Mouse (Mus musculus) MEL (cell line): ENCODE data around the gene Mcub. TPM values are rescaled to one million over a fixed set of nuclear protein-coding genes. Genes with fewer than 3 reads are reported as not detected.

Experiments used
- DNase-seq: peaks from one replicate; pipeline ENCODE4 v3.0.0; 2011; ENCODE audit warnings: low read depth, low spot score
- H3K27ac ChIP-seq: 2 replicates; pipeline ENCODE4 v1.5.1; 2012; ENCODE audit warnings: low read depth, mild to moderate bottlenecking, control low read depth, low read length, moderate library complexity; ENCODE audit not compliant: control insufficient read depth
- H3K27me3 ChIP-seq, 2 experiments: fragments of 150-350 bp in 1 of 2; sonication (generic) in 1 of 2; 2 replicates each; pipeline ENCODE4 v1.6.1; 2012; ENCODE audit warnings: low read length in 2 of 2, mild to moderate bottlenecking in 2 of 2, improper control_type of control experiment in 1 of 2, moderate library complexity in 1 of 2; ENCODE audit not compliant: insufficient read depth in 2 of 2, control insufficient read depth in 1 of 2
- H3K36me3 ChIP-seq, 2 experiments: 2 replicates each; pipeline ENCODE4 v1.6.1; 2012 to 2014; ENCODE audit warnings: low read length in 2 of 2, improper control_type of control experiment in 1 of 2, inconsistent platforms in 1 of 2, mild to moderate bottlenecking in 1 of 2; ENCODE audit not compliant: insufficient read depth in 2 of 2, control insufficient read depth in 1 of 2
- H3K4me1 ChIP-seq, 2 experiments: fragments of 150-350 bp in 1 of 2; sonication (generic) in 1 of 2; 2 replicates each; pipeline ENCODE4 v1.6.1; 2012; ENCODE audit warnings: low read length in 2 of 2, improper control_type of control experiment in 1 of 2, mild to moderate bottlenecking in 1 of 2; ENCODE audit not compliant: insufficient read depth in 2 of 2, control insufficient read depth in 1 of 2
- H3K4me3 ChIP-seq, 2 experiments: fragments of 150-350 bp in 1 of 2; sonication (generic) in 1 of 2; 2 replicates each; pipeline ENCODE4 v1.5.1; 2012; ENCODE audit warnings: low read depth in 2 of 2, low read length in 2 of 2, mild to moderate bottlenecking in 2 of 2, moderate library complexity in 2 of 2, control low read depth in 1 of 2, improper control_type of control experiment in 1 of 2; ENCODE audit not compliant: control insufficient read depth in 1 of 2, insufficient read depth in 1 of 2
- H3K79me2 ChIP-seq: 2 replicates; pipeline ENCODE4 v1.6.1; 2012; ENCODE audit warnings: mild to moderate bottlenecking, low read length, moderate library complexity; ENCODE audit not compliant: control insufficient read depth, poor library complexity, insufficient read depth
- H3K9ac ChIP-seq: 2 replicates; pipeline ENCODE4 v1.6.1; 2012; ENCODE audit warnings: low read depth, mild to moderate bottlenecking, control low read depth, low read length, moderate library complexity; ENCODE audit not compliant: control insufficient read depth, poor library complexity, severe bottlenecking
- H3K9me3 ChIP-seq: fragments of 150-350 bp; sonication (generic); replicated peaks from 2 replicates; pipeline ENCODE4 v1.6.1; 2012; ENCODE audit warnings: mild to moderate bottlenecking, low read length, improper control_type of control experiment, moderate library complexity; ENCODE audit not compliant: insufficient read depth
- CHD1 ChIP-seq: IDR thresholded peaks from 2 replicates; pipeline ENCODE4 v1.6.1; 2012; ENCODE audit warnings: low read depth, mild to moderate bottlenecking, inconsistent platforms, low read length, improper control_type of control experiment
- CTCF ChIP-seq, 3 experiments: IDR thresholded peaks in 2 of 3; conservative IDR thresholded peaks in 1 of 3; 2 replicates each; pipeline ENCODE4 v1.5.1; 2011 to 2012; ENCODE audit warnings: low read length in 3 of 3, low read depth in 2 of 3, mild to moderate bottlenecking in 2 of 3, improper control_type of control experiment in 1 of 3, inconsistent platforms in 1 of 3, mixed read lengths in 1 of 3, moderate library complexity in 1 of 3; ENCODE audit not compliant: control insufficient read depth in 1 of 3, insufficient read depth in 1 of 3, poor library complexity in 1 of 3, severe bottlenecking in 1 of 3
- E2F4 ChIP-seq: IDR thresholded peaks from 2 replicates; pipeline ENCODE4 v1.6.1; 2011; ENCODE audit warnings: low read depth, low read length, improper control_type of control experiment, borderline replicate concordance
- ELF1 ChIP-seq: IDR thresholded peaks from 2 replicates; pipeline ENCODE4 v1.6.1; 2014; ENCODE audit warnings: low read depth, mild to moderate bottlenecking, inconsistent platforms, low read length, improper control_type of control experiment, moderate library complexity
- EP300 ChIP-seq, 2 experiments: IDR thresholded peaks; 2 replicates each; pipeline ENCODE4 v1.6.1; 2011; ENCODE audit warnings: improper control_type of control experiment in 2 of 2, low read length in 2 of 2, low read depth in 1 of 2, mild to moderate bottlenecking in 1 of 2
- HCFC1 ChIP-seq: IDR thresholded peaks from 2 replicates; pipeline ENCODE4 v1.6.1; 2012; ENCODE audit warnings: low read depth, mild to moderate bottlenecking, inconsistent platforms, low read length, improper control_type of control experiment, moderate library complexity
- KAT2A ChIP-seq: conservative IDR thresholded peaks from 2 replicates; pipeline ENCODE4 v1.6.1; 2012; ENCODE audit warnings: low read depth, low read length, improper control_type of control experiment, inconsistent platforms
- MAFK ChIP-seq: IDR thresholded peaks from 2 replicates; pipeline ENCODE4 v1.6.1; 2011; ENCODE audit warnings: low read depth, mild to moderate bottlenecking, low read length, improper control_type of control experiment, borderline replicate concordance
- MAZ ChIP-seq: IDR thresholded peaks from 2 replicates; pipeline ENCODE4 v1.6.1; 2012; ENCODE audit warnings: low read depth, mild to moderate bottlenecking, inconsistent platforms, low read length, improper control_type of control experiment
- MXI1 ChIP-seq: IDR thresholded peaks from 2 replicates; pipeline ENCODE4 v1.6.1; 2011; ENCODE audit warnings: mild to moderate bottlenecking, low read depth, low read length, improper control_type of control experiment
- MYB ChIP-seq: IDR thresholded peaks from 2 replicates; pipeline ENCODE4 v1.6.1; 2011; ENCODE audit warnings: mild to moderate bottlenecking, low read depth, low read length, improper control_type of control experiment
- NELFE ChIP-seq: IDR thresholded peaks from 2 replicates; pipeline ENCODE4 v1.6.1; 2011; ENCODE audit warnings: low read depth, low read length, improper control_type of control experiment
- NRF1 ChIP-seq: IDR thresholded peaks from 2 replicates; pipeline ENCODE4 v1.6.1; 2014; ENCODE audit warnings: low read depth, mild to moderate bottlenecking, inconsistent platforms, low read length, improper control_type of control experiment, moderate library complexity; ENCODE audit not compliant: poor library complexity, insufficient read depth, severe bottlenecking
- POLR2AphosphoS2 ChIP-seq: IDR thresholded peaks from 2 replicates; pipeline ENCODE4 v1.6.1; 2011; ENCODE audit warnings: low read length, improper control_type of control experiment
- POLR2AphosphoS5 ChIP-seq: IDR thresholded peaks from 2 replicates; pipeline ENCODE4 v1.6.1; 2012; ENCODE audit warnings: low read depth, borderline replicate concordance, mild to moderate bottlenecking, inconsistent platforms, low read length, moderate library complexity, mixed read lengths
- RAD21 ChIP-seq: IDR thresholded peaks from 2 replicates; pipeline ENCODE4 v1.6.1; 2011; ENCODE audit warnings: mild to moderate bottlenecking, low read depth, low read length, improper control_type of control experiment
- SMC3 ChIP-seq: IDR thresholded peaks from 2 replicates; pipeline ENCODE4 v1.6.1; 2011; ENCODE audit warnings: low read depth, low read length, improper control_type of control experiment
- TAL1 ChIP-seq: IDR thresholded peaks from 2 replicates; pipeline ENCODE4 v1.6.1; 2012; ENCODE audit warnings: mild to moderate bottlenecking, inconsistent platforms, low read length, moderate library complexity, mixed read lengths
- TBP ChIP-seq: IDR thresholded peaks from 2 replicates; pipeline ENCODE4 v1.8.0; 2011; ENCODE audit warnings: low read depth, low read length, improper control_type of control experiment
- TCF12 ChIP-seq: IDR thresholded peaks from 2 replicates; pipeline ENCODE4 v1.6.1; 2014; ENCODE audit warnings: low read depth, mild to moderate bottlenecking, inconsistent platforms, low read length, improper control_type of control experiment, moderate library complexity
- polyA plus RNA-seq, 2 experiments: library from polyadenylated mRNA; stranded (reverse) in 1 of 2; unstranded in 1 of 2; fragments of >175 nt in 1 of 2; fragments of >200 nt in 1 of 2; gene quantifications; 2 replicates each; pipeline versions ENCODE4 v1.2.1 to v1.2.4; 2012; ENCODE audit warnings: low replicate concordance in 2 of 2, low read depth in 1 of 2; ENCODE audit not compliant: insufficient read length in 2 of 2, insufficient read depth in 1 of 2, missing spikeins in 1 of 2
- total RNA-seq: library from RNA; depleted of rRNA; stranded (reverse); fragments of 300-350 nt; gene quantifications from 2 replicates; pipeline ENCODE4 v1.2.3, GENCODE M21; 2012

Gene Mcub
- total and polyA plus RNA-seq, 3 experiments, result not detected

DNA sequence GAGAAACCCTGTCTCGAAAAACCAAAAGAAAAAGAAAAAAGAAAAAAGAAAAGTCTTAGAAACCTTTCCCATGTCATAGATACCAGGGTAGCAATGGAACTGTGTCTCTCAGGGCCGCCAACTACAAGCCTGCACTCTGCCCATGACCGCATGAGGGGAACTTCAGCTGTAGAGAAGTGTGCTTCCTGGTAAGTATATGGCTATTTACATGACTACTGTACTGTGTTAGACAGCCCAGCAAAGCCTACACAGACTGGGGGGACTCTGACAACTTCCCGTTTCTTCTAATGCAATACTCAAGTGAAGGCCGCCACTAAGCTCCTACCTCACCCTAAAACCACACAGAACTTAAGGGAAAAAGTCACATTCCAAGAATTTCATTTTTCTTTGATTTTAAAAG, 14.8 kb upstream of the Mcub start:
- Histone ChIP-seq H3K79me2 (no peaks in the 10 kb centered on the region), H3K4me3 (no peak overlapping the region), H3K27me3 (no peaks in the 10 kb centered on the region), H3K9me3 (no peaks in the 10 kb centered on the region), H3K4me1 (no peaks in the 10 kb centered on the region), H3K27ac (no peak overlapping the region), H3K36me3 (peaks cover 0 to 4% of the 10 kb centered on the region in 2 experiments; a peak in 2 of 4 replicates), H3K9ac (no peak overlapping the region)
- no peak for DNase-seq
- no peak for TF ChIP-seq ELF1
- no peak for TF ChIP-seq TAL1
- no peak for TF ChIP-seq EP300 (IDR thresholded peaks at IDR 0.05; ENCODE audit: low read depth in 1 of 2, low read length in 2 of 2)
- no peak for TF ChIP-seq E2F4
- no peak for TF ChIP-seq KAT2A
- TF ChIP-seq RAD21, result no peak
- TF ChIP-seq CTCF (IDR thresholded peaks at IDR 0.05 in 2 of 3, conservative IDR thresholded peaks at IDR 0.05 in 1 of 3; ENCODE audit: control insufficient read depth in 1 of 3, insufficient read depth in 1 of 3, low read depth in 2 of 3, low read length in 3 of 3, poor library complexity in 1 of 3, severe bottlenecking in 1 of 3), result no peak
- no peak for TF ChIP-seq POLR2AphosphoS5
- no peak for TF ChIP-seq NRF1
- no peak for TF ChIP-seq MXI1
- no peak for TF ChIP-seq HCFC1
- no peak for TF ChIP-seq MAZ
- TF ChIP-seq TBP, result no peak
- no peak for TF ChIP-seq CHD1
- no peak for TF ChIP-seq POLR2AphosphoS2
- TF ChIP-seq TCF12, result no peak

DNA sequence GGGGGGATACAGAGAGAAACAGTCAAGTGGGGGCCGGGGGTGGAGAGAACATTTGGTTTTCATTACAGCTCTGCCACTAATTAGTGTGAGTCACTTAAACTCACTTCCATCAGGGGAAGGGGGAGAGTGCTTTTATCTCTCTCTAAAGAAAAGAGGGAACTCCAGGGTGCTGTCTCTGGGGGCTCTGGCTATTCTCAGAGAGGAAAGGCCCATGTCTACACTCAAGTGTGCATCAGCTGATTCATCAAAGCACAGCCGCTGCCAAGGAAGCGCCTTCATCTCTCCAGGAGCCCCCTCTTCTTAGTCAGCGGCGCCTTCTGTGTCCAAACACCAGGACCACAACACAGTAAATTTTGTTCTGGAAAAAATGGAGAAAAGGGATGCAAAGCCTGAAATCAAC, 12.3 kb upstream of the Mcub start:
- H3K4me3 ChIP-seq, result no peak overlapping the region
- no peaks in the 10 kb centered on the region for H3K9me3 ChIP-seq
- H3K4me1 ChIP-seq, result no peaks in the 10 kb centered on the region
- no peaks in the 10 kb centered on the region for H3K27me3 ChIP-seq
- no peak overlapping the region for H3K27ac ChIP-seq
- no peaks in the 10 kb centered on the region for H3K79me2 ChIP-seq
- peaks cover 0 to 2% of the 10 kb centered on the region in 2 experiments; a peak in 2 of 4 replicates for H3K36me3 ChIP-seq
- DNase-seq, result no peak
- TF ChIP-seq NELFE (no peak), KAT2A (no peak), MYB (no peak), E2F4 (no peak), SMC3 (no peak), MAFK (no peak)
- no peak overlapping the region for H3K9ac ChIP-seq
